Mouse (Mus musculus) midbrain, embryonic 10.5 days (tissue): ENCODE data around the gene Dnal1. TPM values are rescaled to one million over a fixed set of nuclear protein-coding genes. Genes with fewer than 3 reads are reported as not detected.

Experiments used
- DNase-seq: peaks from one replicate; pipeline ENCODE4 v3.0.0-alpha.2; 2017; ENCODE audit warnings: low spot score
- H3K27ac ChIP-seq: fragments of 300-500 bp; sonication (generic); replicated peaks from 2 replicates; pipeline ENCODE4 v1.5.1; 2016; ENCODE audit warnings: mild to moderate bottlenecking
- H3K27me3 ChIP-seq: fragments of 300-500 bp; sonication (generic); 2 replicates; pipeline ENCODE4 v1.6.1; 2016; ENCODE audit warnings: low read depth, mild to moderate bottlenecking; ENCODE audit not compliant: poor library complexity, severe bottlenecking
- H3K36me3 ChIP-seq: fragments of 300-500 bp; sonication (generic); 2 replicates; pipeline ENCODE4 v1.6.1; 2016; ENCODE audit warnings: mild to moderate bottlenecking, moderate library complexity
- H3K4me1 ChIP-seq: fragments of 300-500 bp; sonication (generic); 2 replicates; pipeline ENCODE4 v1.6.1; 2016
- H3K4me3 ChIP-seq: fragments of 300-500 bp; sonication (generic); 2 replicates; pipeline ENCODE4 v1.5.1; 2016; ENCODE audit warnings: mild to moderate bottlenecking, moderate library complexity
- H3K9me3 ChIP-seq: fragments of 300-500 bp; sonication (generic); replicated peaks from 2 replicates; pipeline ENCODE4 v1.6.1; 2016; ENCODE audit warnings: mild to moderate bottlenecking
- WGBS: fragments of 180-500 bp; shearing (Covaris S2); methylation state at CpG from one replicate; pipeline ENCODE4 v1.1.7; 2016; 5-methylcytosine and 5-hydroxymethylcytosine counted together
- polyA plus RNA-seq: library from polyadenylated mRNA; unstranded; fragments of >200 nt; fragmentation: Nextera tagmentation; extraction: Ambion mirVana; gene quantifications from 2 replicates; pipeline ENCODE4 v1.2.1, GENCODE M21; 2016

Dnal1 gene
- polyA plus RNA-seq, 1 experiment from 2014 or later = 3.6 TPM

DNA sequence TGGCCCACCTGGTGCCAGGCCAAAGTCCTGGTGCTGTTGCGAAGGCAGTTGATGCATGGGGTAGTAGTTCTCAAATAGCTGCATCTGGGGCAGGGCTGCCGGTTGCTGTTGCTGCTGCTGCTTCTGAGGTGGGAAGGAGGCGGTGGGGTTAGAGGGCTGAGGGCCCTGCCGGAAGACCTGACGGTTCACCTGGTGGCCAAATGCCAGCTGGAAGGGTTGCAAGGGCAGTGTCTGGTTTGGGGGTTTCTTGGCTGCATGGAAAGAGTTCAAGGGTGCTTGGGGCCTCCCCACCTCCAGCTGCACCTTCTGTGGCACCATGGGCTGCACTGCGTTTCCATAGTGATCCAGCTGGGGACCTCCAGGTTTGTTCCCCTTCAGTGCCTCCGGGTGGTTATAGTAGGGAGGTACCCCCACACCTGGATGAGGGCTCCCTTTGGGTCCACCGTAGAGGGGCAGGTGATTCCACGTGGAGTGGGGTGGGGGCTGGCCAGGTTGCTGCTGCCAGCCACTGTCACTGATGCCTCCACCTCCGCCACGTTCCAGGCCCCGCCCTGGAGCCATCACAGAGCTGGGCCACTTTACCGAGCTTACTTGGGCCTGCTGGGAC lies 59.2 kb downstream of the Dnal1 start:
- no peak for DNase-seq
- WGBS = 96% methylated on average over 13 of the region's 13 CpGs
- Histone ChIP-seq H3K4me1 (peaks cover 45% of the 10 kb centered on the region), H3K27ac (no peak overlapping the region), H3K27me3 (no peaks in the 10 kb centered on the region), H3K9me3 (no peaks in the 10 kb centered on the region), H3K4me3 (no peak overlapping the region), H3K36me3 (peaks cover 57% of the 10 kb centered on the region)

GRCm38 (mm10) chr12:84174190-84174811 lies 60.1 kb downstream of the Dnal1 start:
- Histone ChIP-seq H3K4me1 (peaks cover 54% of the 10 kb centered on the region), H3K27me3 (no peaks in the 10 kb centered on the region), H3K36me3 (peaks cover 51% of the 10 kb centered on the region), H3K9me3 (no peaks in the 10 kb centered on the region), H3K27ac (no peak overlapping the region), H3K4me3 (no peak overlapping the region)
- WGBS = 88% methylated on average over 9 of the region's 9 CpGs
- no peak for DNase-seq

GRCm38 (mm10) chr12:84174871-84175270 lies 60.7 kb downstream of the Dnal1 start:
- Histone ChIP-seq H3K9me3 (no peaks in the 10 kb centered on the region), H3K27ac (0 out of 2 replicates have a peak overlapping the region, but pooled peaks have one; percentile 28), H3K27me3 (no peaks in the 10 kb centered on the region), H3K4me3 (no peak overlapping the region), H3K36me3 (peaks cover 45% of the 10 kb centered on the region), H3K4me1 (peaks cover 55% of the 10 kb centered on the region)
- WGBS = 86% methylated on average over 6 of the region's 6 CpGs
- no peak for DNase-seq

GRCm38 (mm10) chr12:84175659-84176061 lies 61.5 kb downstream of the Dnal1 start:
- Histone ChIP-seq H3K36me3 (peaks cover 37% of the 10 kb centered on the region), H3K4me1 (peaks cover 60% of the 10 kb centered on the region), H3K4me3 (peak overlapping the region; percentile 56), H3K27me3 (no peaks in the 10 kb centered on the region), H3K27ac (peak overlapping the region; percentile 92), H3K9me3 (no peaks in the 10 kb centered on the region)
- DNase-seq = peak; percentile 72
- WGBS = under 1% methylated on average over 20 of the region's 20 CpGs

DNA sequence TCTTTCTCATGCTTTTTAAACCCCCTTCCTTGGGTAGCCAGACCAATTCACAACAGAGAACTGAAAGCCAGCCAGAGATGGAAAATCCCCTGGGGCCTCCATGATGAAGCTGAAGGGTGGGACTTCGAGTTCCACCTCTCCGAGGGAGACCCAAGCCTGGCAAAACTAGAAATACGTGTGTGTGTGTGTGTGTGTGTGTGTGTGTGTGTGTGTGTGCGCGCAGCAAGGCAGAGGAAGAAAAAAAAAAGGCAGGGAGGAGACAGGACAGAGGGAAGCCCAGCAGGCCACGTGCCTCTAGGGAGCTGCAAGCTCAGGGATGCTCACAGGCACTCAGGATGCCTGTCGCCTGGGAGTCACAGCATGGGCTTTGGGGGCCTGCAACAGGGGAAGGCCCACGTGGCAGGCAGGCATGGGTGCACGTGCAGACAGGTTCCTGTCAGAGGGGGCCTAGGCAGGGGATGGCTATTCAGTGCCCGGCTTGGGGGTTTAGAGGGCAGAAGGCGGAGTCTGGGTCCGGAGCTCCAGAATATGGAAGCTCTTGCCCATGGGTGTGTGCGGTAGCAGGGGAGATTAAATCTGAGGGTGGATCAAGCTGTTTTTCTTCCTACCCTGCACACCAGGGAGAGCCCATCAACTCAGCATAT lies 62.1 kb downstream of the Dnal1 start:
- 3% methylated on average over 13 of the region's 13 CpGs for WGBS
- H3K27ac ChIP-seq = peak overlapping the region; percentile 92
- peak overlapping the region; percentile 56 for H3K4me3 ChIP-seq
- H3K27me3 ChIP-seq = no peaks in the 10 kb centered on the region
- H3K9me3 ChIP-seq = no peaks in the 10 kb centered on the region
- peaks cover 34% of the 10 kb centered on the region for H3K36me3 ChIP-seq
- peaks cover 66% of the 10 kb centered on the region for H3K4me1 ChIP-seq
- peak; percentile 61 for DNase-seq

DNA sequence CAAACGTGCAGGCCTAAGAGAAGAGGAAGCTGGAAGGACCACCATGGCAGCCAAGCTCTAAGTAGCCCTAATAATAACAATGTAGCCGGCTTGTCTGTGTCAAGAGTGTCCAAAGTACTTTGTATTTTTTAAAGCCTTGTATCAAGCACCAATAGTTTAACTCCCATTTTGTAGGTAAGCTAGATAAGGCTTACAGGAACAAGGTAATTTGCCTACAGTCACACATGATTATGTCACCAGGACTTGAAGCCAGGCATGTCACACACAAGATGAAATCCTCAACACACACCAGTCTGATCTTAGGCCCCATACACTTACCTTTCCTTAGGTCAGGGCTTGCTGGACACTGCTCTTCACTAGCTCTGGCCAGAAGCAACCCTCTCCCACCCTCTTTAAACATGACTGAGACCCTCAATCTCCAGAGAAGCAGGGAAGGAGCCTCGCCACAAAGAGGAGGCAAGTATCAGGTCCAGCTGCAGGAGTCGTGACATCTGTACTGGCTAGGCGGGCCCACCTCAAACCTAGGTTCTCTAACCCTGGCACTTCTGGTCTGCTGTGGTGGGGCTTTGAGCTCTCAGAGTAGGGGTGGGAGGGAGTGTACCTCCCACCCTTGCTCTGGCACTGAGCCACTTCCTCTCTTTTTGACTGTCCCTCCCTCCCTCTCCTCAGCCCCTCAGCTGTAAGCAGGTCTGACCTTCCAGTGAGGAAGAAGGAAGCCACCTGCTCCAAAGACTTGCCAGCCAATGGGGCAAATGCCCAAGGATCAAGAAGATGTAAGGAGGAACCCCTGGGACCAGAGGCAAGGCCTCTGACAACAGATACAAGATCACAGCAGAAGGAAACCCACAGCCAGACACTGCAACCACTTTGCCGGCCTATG lies 63.0 kb downstream of the Dnal1 start:
- peaks cover 25% of the 10 kb centered on the region for H3K36me3 ChIP-seq
- peaks cover 74% of the 10 kb centered on the region for H3K4me1 ChIP-seq
- H3K27ac ChIP-seq = peak overlapping the region; percentile 92
- no peaks in the 10 kb centered on the region for H3K9me3 ChIP-seq
- no peak for DNase-seq
- 32% methylated on average over 6 of the region's 6 CpGs for WGBS
- H3K27me3 ChIP-seq = no peaks in the 10 kb centered on the region
- H3K4me3 ChIP-seq = peak overlapping the region; percentile 56; the same call in 1 of the 2 replicates

DNA sequence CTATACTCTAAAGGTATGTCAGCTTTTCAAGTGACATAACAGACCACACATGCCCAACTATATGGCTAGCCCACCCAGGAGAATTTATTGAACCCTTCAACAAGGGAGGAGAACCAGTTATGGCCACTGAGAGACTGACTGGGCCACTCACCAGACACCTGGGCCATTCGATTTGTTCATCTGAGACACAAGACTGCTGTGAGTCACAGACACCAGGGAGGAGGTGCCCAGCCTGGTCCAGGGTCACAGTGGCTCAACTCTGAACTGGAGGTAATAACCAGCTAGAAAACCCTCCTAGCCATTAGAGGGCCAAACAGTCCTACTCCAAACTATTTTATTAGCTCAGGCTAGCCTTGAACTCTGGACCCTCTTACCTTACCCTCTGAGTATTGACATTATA lies 63.9 kb downstream of the Dnal1 start:
- 75% methylated on average over 1 of the region's 1 CpGs for WGBS
- Histone ChIP-seq H3K27me3 (no peaks in the 10 kb centered on the region), H3K4me1 (peaks cover 74% of the 10 kb centered on the region), H3K9me3 (no peaks in the 10 kb centered on the region), H3K36me3 (peaks cover 16% of the 10 kb centered on the region), H3K27ac (no peak overlapping the region), H3K4me3 (no peak overlapping the region)
- no peak for DNase-seq

- Histone ChIP-seq H3K9me3 (no peaks in the 10 kb centered on the region), H3K4me3 (no peak overlapping the region), H3K27me3 (no peaks in the 10 kb centered on the region), H3K4me1 (peaks cover 74% of the 10 kb centered on the region), H3K36me3 (peaks cover 8% of the 10 kb centered on the region), H3K27ac (no peak overlapping the region)
- 57% methylated on average over 10 of the region's 10 CpGs for WGBS
- no peak for DNase-seq
These were observed 64.7 kb downstream of the Dnal1 start for GRCm38 (mm10) chr12:84178652-84179445.

DNA sequence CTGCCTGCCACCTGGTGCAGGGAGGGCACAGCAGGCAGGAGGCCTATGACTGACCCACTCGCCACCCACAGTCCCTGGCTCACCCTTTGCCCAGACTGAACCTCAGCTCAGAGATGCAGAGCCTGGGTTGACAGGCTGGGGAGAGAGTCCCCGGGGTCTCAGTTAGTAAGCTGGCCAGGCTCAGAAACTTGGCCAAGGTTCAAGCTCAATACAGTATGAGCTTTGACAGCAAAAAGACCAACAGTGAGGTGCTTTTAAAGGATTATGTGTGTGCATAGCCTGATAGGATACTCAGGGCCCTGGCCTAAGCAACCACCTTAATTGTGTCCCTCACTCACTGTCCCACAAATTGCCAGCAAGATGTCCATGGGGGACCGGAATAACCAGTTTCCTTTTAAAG lies 65.9 kb downstream of the Dnal1 start:
- WGBS = 92% methylated on average over 3 of the region's 3 CpGs
- no peak overlapping the region for H3K27ac ChIP-seq
- DNase-seq = no peak
- peaks cover 62% of the 10 kb centered on the region for H3K4me1 ChIP-seq
- H3K4me3 ChIP-seq = no peak overlapping the region
- H3K9me3 ChIP-seq = no peaks in the 10 kb centered on the region
- peaks cover 11% of the 10 kb centered on the region for H3K36me3 ChIP-seq
- H3K27me3 ChIP-seq = no peaks in the 10 kb centered on the region

GRCm38 (mm10) chr12:84180701-84181435 lies 66.7 kb downstream of the Dnal1 start:
- no peaks in the 10 kb centered on the region for H3K27me3 ChIP-seq
- DNase-seq = no peak
- 89% methylated on average over 8 of the region's 8 CpGs for WGBS
- peak overlapping the region; percentile 57; the same call in 1 of the 2 replicates for H3K27ac ChIP-seq
- no peak overlapping the region for H3K4me3 ChIP-seq
- H3K4me1 ChIP-seq = peaks cover 55% of the 10 kb centered on the region
- peaks cover 17% of the 10 kb centered on the region for H3K36me3 ChIP-seq
- no peaks in the 10 kb centered on the region for H3K9me3 ChIP-seq

GRCm38 (mm10) chr12:84181999-84182398 lies 67.8 kb downstream of the Dnal1 start:
- Histone ChIP-seq H3K4me3 (no peak overlapping the region), H3K27me3 (no peaks in the 10 kb centered on the region), H3K4me1 (peaks cover 52% of the 10 kb centered on the region), H3K36me3 (peaks cover 29% of the 10 kb centered on the region), H3K9me3 (no peaks in the 10 kb centered on the region; the same call in 1 of the 2 replicates), H3K27ac (no peak overlapping the region; the same call in 1 of the 2 replicates)
- DNase-seq = no peak
- WGBS = 81% methylated on average over 6 of the region's 6 CpGs
